Mouse (Mus musculus): Measurements from ENCODE around the gene Dnaaf2. TPM values are rescaled to one million over a fixed set of nuclear protein-coding genes. Genes with fewer than 3 reads are reported as not detected.

The Dnaaf2 gene
- 10.1 and 10.9 TPM in 2 replicates for polyA plus RNA-seq (2015; fragmentation: Nextera tagmentation; extraction: Ambion mirVana)

GRCm38 (mm10) chr12:69198164-69198535, at the start of gene Dnaaf2:
TSS of gene Dnaaf2 (minus strand) at chr12:69198429.
- peaks cover 34% of the 10 kb centered on the region for H3K4me1 ChIP-seq
- H3K9me3 ChIP-seq: no peaks in the 10 kb centered on the region
- ATAC-seq (replicated peaks): peak; percentile 46
- peaks cover 13% of the 10 kb centered on the region; the same call in 1 of the 2 replicates for H3K36me3 ChIP-seq
- under 1% methylated on average over 18 of the region's 18 CpGs for WGBS
- H3K4me2 ChIP-seq (replicated peaks): peak within 1 kb of the TSS; percentile 96
- peak within 1 kb of the TSS; percentile 96 for H3K27ac ChIP-seq (replicated peaks)
- H3K4me3 ChIP-seq: peak within 1 kb of the TSS; percentile 100
- peak within 1 kb of the TSS; percentile 94 for H3K9ac ChIP-seq (replicated peaks)
- no peaks in the 10 kb centered on the region for H3K27me3 ChIP-seq

GRCm38 (mm10) chr12:69241771-69242431, 43.7 kb upstream of the Dnaaf2 start:
- Histone ChIP-seq H3K4me3 (peak overlapping the region; percentile 90), H3K9me3 (no peaks in the 10 kb centered on the region), H3K36me3 (no peaks in the 10 kb centered on the region), H3K27ac (replicated peaks) (peak overlapping the region; percentile 81), H3K27me3 (no peaks in the 10 kb centered on the region), H3K4me2 (replicated peaks) (peak overlapping the region; percentile 81), H3K4me1 (peaks cover 6% of the 10 kb centered on the region), H3K9ac (replicated peaks) (peak overlapping the region; percentile 91)
- ATAC-seq (replicated peaks): peak; percentile 91
- under 1% methylated on average over 64 of the region's 64 CpGs for WGBS

- peak overlapping the region; percentile 81 for H3K4me2 ChIP-seq (replicated peaks)
- no peaks in the 10 kb centered on the region for H3K27me3 ChIP-seq
- H3K27ac ChIP-seq (replicated peaks): peak overlapping the region; percentile 81
- peak overlapping the region; percentile 90 for H3K4me3 ChIP-seq
- H3K36me3 ChIP-seq: no peaks in the 10 kb centered on the region
- no peak for ATAC-seq (replicated peaks)
- peak overlapping the region; percentile 91 for H3K9ac ChIP-seq (replicated peaks)
- WGBS: 3% methylated on average over 3 of the region's 3 CpGs
- H3K9me3 ChIP-seq: no peaks in the 10 kb centered on the region
- H3K4me1 ChIP-seq: peaks cover 6% of the 10 kb centered on the region
These were observed 43.2 kb upstream of the Dnaaf2 start for GRCm38 (mm10) chr12:69241405-69241770.

GRCm38 (mm10) chr12:69240876-69241275, 42.6 kb upstream of the Dnaaf2 start, which contains the start of gene Klhdc1:
TSS of gene Klhdc1 (plus strand) at chr12:69241176.
- no peaks in the 10 kb centered on the region for H3K27me3 ChIP-seq
- H3K9ac ChIP-seq (replicated peaks): peak within 1 kb of the TSS; percentile 91
- H3K9me3 ChIP-seq: no peaks in the 10 kb centered on the region
- H3K27ac ChIP-seq (replicated peaks): peak within 1 kb of the TSS; percentile 81
- no peaks in the 10 kb centered on the region for H3K36me3 ChIP-seq
- peaks cover 6% of the 10 kb centered on the region for H3K4me1 ChIP-seq
- H3K4me2 ChIP-seq (replicated peaks): peak within 1 kb of the TSS; percentile 81
- WGBS: 68% methylated on average over 6 of the region's 6 CpGs
- H3K4me3 ChIP-seq: peak within 1 kb of the TSS; percentile 90
- ATAC-seq (replicated peaks): no peak

GRCm38 (mm10) chr12:69238284-69238683, 40.1 kb upstream of the Dnaaf2 start:
- Histone ChIP-seq H3K27me3 (no peaks in the 10 kb centered on the region), H3K4me1 (peaks cover 6% of the 10 kb centered on the region), H3K4me2 (replicated peaks) (no peak overlapping the region), H3K27ac (replicated peaks) (no peak overlapping the region), H3K9me3 (no peaks in the 10 kb centered on the region), H3K36me3 (no peaks in the 10 kb centered on the region), H3K4me3 (no peak overlapping the region), H3K9ac (replicated peaks) (no peak overlapping the region)
- 40% methylated on average over 3 of the region's 3 CpGs for WGBS
- no peak for ATAC-seq (replicated peaks)

GRCm38 (mm10) chr12:69235782-69236181, 37.6 kb upstream of the Dnaaf2 start:
- no peak for ATAC-seq (replicated peaks)
- H3K4me1 ChIP-seq: no peaks in the 10 kb centered on the region
- H3K27ac ChIP-seq (replicated peaks): no peak overlapping the region
- H3K4me3 ChIP-seq: no peak overlapping the region
- 90% methylated on average over 6 of the region's 6 CpGs for WGBS
- H3K36me3 ChIP-seq: no peaks in the 10 kb centered on the region
- no peaks in the 10 kb centered on the region for H3K27me3 ChIP-seq
- no peaks in the 10 kb centered on the region for H3K9me3 ChIP-seq
- H3K4me2 ChIP-seq (replicated peaks): no peak overlapping the region
- H3K9ac ChIP-seq (replicated peaks): no peak overlapping the region

GRCm38 (mm10) chr12:69229251-69229650, 31.0 kb upstream of the Dnaaf2 start:
- WGBS: 67% methylated on average over 2 of the region's 2 CpGs
- H3K9ac ChIP-seq (replicated peaks): no peak overlapping the region

GRCm38 (mm10) chr12:69227776-69228466, 29.7 kb upstream of the Dnaaf2 start, which contains the start of gene Pole2:
TSS of gene Pole2 (minus strand) at chr12:69228195.
- H3K4me2 ChIP-seq (replicated peaks): peak within 1 kb of the TSS; percentile 46
- H3K4me3 ChIP-seq: peak within 1 kb of the TSS; percentile 60
- no peaks in the 10 kb centered on the region for H3K36me3 ChIP-seq
- H3K9ac ChIP-seq (replicated peaks): peak within 1 kb of the TSS; percentile 45; the same call in 1 of the 2 replicates
- H3K9me3 ChIP-seq: no peaks in the 10 kb centered on the region
- H3K27ac ChIP-seq (replicated peaks): peak within 1 kb of the TSS; percentile 58; the same call in 1 of the 2 replicates
- WGBS: under 1% methylated on average over 37 of the region's 37 CpGs
- H3K27me3 ChIP-seq: no peaks in the 10 kb centered on the region
- peak; percentile 98 for ATAC-seq (replicated peaks)
- peaks cover 8% of the 10 kb centered on the region for H3K4me1 ChIP-seq

More at GRCm38 (mm10) chr12:69229251-69229650, 31.0 kb upstream of the Dnaaf2 start:
- Histone ChIP-seq H3K27me3 (no peaks in the 10 kb centered on the region), H3K9me3 (no peaks in the 10 kb centered on the region), H3K4me2 (replicated peaks) (no peak overlapping the region), H3K36me3 (no peaks in the 10 kb centered on the region), H3K4me1 (peaks cover 8% of the 10 kb centered on the region), H3K27ac (replicated peaks) (no peak overlapping the region), H3K4me3 (no peak overlapping the region)
- no peak for ATAC-seq (replicated peaks)

- Histone ChIP-seq H3K27ac (replicated peaks) (no peak overlapping the region), H3K27me3 (no peaks in the 10 kb centered on the region), H3K4me2 (replicated peaks) (no peak overlapping the region), H3K4me3 (no peak overlapping the region), H3K36me3 (no peaks in the 10 kb centered on the region), H3K4me1 (peaks cover under 1% of the 10 kb centered on the region; the same call in 1 of the 2 replicates), H3K9ac (replicated peaks) (no peak overlapping the region), H3K9me3 (no peaks in the 10 kb centered on the region)
- ATAC-seq (replicated peaks): no peak
- 91% methylated on average over 19 of the region's 19 CpGs for WGBS
These were observed 22.5 kb upstream of the Dnaaf2 start for GRCm38 (mm10) chr12:69220613-69221277.

- H3K9me3 ChIP-seq: no peaks in the 10 kb centered on the region
- H3K27ac ChIP-seq (replicated peaks): no peak overlapping the region
- WGBS: 94% methylated on average over 7 of the region's 7 CpGs
- H3K4me1 ChIP-seq: peaks cover 3% of the 10 kb centered on the region; the same call in 1 of the 2 replicates
- ATAC-seq (replicated peaks): no peak
- no peaks in the 10 kb centered on the region for H3K27me3 ChIP-seq
- no peak overlapping the region for H3K4me2 ChIP-seq (replicated peaks)
- no peak overlapping the region for H3K4me3 ChIP-seq
- H3K36me3 ChIP-seq: no peaks in the 10 kb centered on the region
- H3K9ac ChIP-seq (replicated peaks): no peak overlapping the region
These were observed 18.4 kb upstream of the Dnaaf2 start for GRCm38 (mm10) chr12:69216587-69216986.

- no peaks in the 10 kb centered on the region for H3K9me3 ChIP-seq
- no peak overlapping the region for H3K4me2 ChIP-seq (replicated peaks)
- H3K4me1 ChIP-seq: peaks cover 3% of the 10 kb centered on the region; the same call in 1 of the 2 replicates
- H3K36me3 ChIP-seq: no peaks in the 10 kb centered on the region
- no peak overlapping the region for H3K4me3 ChIP-seq
- 0 out of 2 replicates have a peak overlapping the region, but pooled peaks have one; percentile 9 for H3K27ac ChIP-seq (replicated peaks)
- no peaks in the 10 kb centered on the region for H3K27me3 ChIP-seq
- H3K9ac ChIP-seq (replicated peaks): no peak overlapping the region
- 67% methylated on average over 3 of the region's 3 CpGs for WGBS
- ATAC-seq (replicated peaks): peak; percentile 77
These were observed 17.0 kb upstream of the Dnaaf2 start for GRCm38 (mm10) chr12:69215000-69215785.
